Mouse (Mus musculus): Measurements from ENCODE around the gene Dbn1.
"Not testable (repeated sequence)": the region's sequence is repeated elsewhere in the genome, so short reads cannot be mapped to it uniquely, and the experiment has no call there.

Dbn1 gene

DNA sequence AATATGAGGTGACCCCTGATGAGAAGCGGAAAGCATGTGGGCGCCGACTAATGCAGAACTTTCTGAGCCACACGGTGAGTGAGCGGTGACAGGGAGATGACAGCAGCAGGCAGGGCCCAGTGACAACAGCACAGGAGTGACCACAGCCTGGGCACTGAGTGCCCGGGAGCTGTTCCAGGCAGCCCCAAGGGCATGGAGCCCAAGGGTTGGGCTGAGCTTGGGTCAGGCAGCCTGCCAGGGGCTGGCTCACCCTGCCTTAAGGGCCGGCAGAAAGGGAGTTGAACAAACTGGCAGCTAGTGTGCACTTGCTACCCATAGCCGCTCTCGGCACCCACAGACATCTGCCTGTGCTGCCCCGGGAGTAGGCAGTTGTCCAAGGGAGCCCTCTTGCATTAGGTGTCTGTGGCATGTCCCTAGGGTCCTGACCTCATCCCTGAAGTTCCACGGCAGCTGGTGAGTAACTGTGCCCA lies 37.4 kb downstream of the Dbn1 start:
- DNase-seq (ENCODE audit: low read depth, low spot score), result peak; percentile 74

DNA sequence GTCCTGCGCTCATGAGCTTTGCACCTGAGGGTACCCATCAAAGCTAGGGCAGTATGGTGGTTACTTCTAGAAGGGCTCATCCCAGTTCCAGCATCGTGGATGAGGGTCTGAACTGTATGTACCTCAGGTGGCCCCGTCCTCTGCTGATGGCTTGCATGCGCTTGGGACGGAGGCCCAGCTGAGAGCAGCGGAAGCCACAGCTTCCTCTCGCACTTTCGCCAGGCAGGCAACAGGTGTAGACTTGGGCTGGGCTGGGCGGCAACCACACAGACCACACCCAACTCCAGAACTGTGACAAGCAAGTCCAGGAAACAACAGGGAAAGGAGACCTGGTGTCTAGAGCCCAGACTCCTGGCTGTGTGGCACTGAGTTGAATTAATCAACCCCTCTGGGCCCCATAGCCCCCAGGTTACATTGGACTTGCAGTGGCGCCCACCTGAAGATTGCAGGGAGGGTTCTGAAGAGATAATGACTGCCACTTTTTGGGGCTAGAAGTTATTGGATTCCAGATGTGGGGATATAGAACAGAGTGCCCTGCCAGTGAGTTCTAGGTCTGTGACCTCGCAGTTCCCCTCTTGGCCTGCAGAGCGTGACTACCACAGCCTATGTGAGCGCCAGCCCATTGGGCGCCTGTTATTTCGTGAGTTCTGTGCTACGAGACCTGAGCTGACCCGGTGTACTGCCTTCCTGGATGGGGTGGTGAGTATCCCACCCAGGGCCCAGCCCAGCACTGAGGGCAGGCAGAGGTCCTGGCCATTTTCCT lies 38.1 kb downstream of the Dbn1 start:
- no peak for DNase-seq (ENCODE audit: low read depth, low spot score)

DNA sequence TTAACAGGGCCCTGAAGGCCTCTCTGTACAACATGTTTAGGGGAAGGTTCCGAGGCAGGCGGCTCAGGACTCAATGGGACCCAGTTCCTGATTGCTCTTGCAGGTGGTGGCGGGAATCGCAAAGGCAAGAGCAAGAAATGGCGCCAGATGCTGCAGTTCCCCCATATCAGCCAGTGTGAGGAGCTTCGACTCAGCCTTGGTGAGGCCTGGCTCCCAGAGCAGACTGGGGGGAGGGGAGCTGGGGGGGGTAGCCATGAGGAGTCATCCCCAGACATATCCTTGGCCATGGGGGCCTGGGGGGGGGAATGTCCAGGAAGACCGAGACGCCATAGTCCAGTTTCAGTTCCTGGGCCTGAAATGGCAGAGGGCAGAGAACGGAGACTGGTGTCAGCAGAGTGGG lies 38.7 kb downstream of the Dbn1 start:
- DNase-seq (ENCODE audit: low read depth, low spot score), result no peak

GRCm38 (mm10) chr13:55448131-55448530 lies 39.8 kb downstream of the Dbn1 start:
- DNase-seq (ENCODE audit: low read depth, low spot score), result no peak

DNA sequence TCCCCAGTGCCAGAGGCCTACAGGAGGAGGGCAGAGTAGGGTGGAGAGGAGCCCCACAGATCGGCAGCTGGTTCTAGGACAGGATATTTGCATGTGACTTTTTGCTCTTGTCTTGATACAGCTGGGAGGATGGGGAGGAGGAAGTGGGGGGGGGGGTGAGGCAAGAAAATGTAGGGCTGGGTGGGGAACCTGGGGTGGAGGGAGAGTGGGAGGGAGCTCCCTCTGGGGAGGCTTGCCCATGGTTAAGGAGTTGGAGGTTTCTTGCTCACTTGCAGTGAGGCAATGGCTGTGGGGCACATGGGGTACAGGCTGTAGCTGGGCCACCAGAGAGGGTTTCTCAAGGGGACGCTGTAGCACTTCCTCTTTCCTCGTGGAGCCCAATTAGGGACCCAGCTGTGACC lies 40.4 kb downstream of the Dbn1 start:
- no peak for DNase-seq (ENCODE audit: low read depth, low spot score)

- DNase-seq (ENCODE audit: low read depth, low spot score), result no peak
These were observed 41.3 kb downstream of the Dbn1 start for GRCm38 (mm10) chr13:55446483-55447105.

DNA sequence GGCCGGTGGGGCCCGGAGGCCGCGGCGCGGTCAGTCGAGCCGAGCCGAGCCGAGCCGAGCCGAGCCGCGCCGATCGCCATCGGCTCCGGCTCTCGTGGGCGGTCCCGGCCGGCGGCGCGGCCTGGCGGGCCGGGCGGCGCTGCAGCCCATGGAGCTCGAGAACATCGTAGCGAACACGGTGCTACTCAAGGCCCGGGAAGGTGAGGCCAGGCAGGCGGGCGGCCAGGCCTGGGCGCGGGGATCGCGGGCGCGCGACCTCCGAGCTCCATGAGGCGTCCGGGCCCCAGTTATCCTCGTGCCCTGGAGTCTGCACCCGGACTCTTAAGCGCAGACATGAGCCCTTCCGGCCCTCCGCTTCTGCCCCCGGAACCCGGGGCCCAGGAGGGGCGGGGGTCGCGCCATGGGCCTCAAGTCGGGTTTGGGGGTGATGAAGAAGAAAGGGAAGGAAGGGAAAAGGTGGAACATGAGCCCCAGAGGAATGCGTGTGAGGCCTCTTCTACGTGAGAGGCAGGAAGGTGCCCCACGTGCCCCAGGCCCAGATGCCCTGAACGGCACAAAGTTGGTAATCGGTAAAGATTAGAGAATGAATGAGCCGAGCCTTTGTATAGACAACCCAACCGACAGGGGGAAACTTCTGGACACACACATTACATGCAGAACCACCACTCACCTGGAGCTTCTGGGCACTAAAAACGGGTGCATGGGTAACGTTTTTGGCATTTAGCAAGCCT lies 42.4 kb downstream of the Dbn1 start:
- no peak for DNase-seq (ENCODE audit: low read depth, low spot score)

DNA sequence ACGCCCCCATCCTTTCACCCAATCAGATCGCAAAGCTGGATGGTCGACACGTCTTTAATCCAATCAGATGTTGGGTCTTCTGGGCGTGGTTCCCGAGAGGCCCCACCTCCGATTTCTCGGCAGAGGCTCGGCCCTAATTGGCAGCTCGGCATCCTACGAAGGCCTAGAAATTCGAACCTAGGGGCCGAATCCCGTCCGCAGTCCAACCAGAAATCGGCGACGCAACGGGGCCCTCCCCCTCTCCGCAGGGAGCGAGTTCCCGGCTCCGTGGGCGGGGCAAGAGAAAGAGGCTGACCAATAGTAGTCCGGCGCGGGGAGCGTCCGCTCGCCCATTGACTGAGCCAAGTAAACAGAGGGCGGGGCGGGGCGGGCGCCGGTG lies 43.0 kb downstream of the Dbn1 start, which contains the start of gene Grk6:
Gene Grk6 (plus strand): TSS at position 136 of the 379 bp plus-strand sequence.
- DNase-seq (ENCODE audit: low read depth, low spot score), result peak; percentile 100

- no peak for DNase-seq (ENCODE audit: low read depth, low spot score)
These were observed 43.5 kb downstream of the Dbn1 start for GRCm38 (mm10) chr13:55444286-55444936.

DNA sequence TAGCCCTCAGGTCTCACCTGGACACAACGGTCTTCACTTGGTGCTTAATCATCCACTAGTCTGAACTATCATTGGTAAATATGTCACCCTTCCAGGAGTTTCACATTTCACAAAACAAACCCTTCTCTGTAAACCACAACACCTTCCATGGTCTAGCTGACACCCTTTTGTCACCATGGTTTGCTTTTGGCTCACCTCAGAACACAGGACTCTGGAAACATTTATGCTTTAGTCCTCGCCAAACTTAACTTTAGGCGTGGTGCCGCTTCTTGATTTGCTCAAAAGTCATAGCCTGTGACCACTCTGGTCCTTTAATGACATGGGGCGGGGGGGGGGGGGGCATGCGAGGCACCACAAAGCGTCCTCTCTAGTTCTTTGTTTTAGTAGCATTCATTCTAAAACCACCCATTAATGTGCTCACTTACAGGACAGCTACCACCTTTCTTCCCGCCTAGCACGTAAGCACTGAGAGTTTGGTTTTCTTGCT lies 44.1 kb downstream of the Dbn1 start:
- DNase-seq (ENCODE audit: low read depth, low spot score), result no peak

DNA sequence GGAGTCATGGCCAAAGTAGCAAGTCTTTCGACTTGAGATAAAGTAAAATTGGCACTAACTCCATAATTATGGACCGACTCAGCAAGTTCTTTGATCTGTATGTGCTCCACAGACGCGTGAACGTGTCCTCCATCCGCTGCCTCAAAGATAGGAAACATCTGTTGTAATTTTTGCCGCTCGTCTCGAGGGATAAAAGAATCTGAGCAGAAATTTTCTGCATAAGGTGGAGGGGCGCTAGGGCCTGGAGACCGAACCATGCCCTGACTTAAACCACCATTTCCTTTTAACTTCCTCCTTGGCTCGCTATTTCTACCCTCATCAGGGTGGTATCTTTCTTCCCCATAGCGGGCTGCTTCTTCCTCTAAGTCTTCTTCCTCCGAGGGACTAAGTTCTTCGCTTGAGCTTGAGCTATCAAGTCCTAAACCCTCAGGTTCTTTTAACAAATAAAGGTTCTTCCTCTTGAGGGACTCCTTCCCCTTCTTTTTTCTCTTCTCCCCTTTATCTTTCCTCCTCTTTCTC lies 50.7 kb downstream of the Dbn1 start:
- DNase-seq (ENCODE audit: low read depth, low spot score), result not testable (repeated sequence)

- no peak for DNase-seq (ENCODE audit: low read depth, low spot score)
These were observed 55.8 kb downstream of the Dbn1 start for GRCm38 (mm10) chr13:55431889-55432685.

GRCm38 (mm10) chr13:55430566-55430965 lies 57.3 kb downstream of the Dbn1 start:
- DNase-seq (ENCODE audit: low read depth, low spot score), result no peak

GRCm38 (mm10) chr13:55429226-55429888 lies 58.6 kb downstream of the Dbn1 start:
- no peak for DNase-seq (ENCODE audit: low read depth, low spot score)

- DNase-seq (ENCODE audit: low read depth, low spot score), result no peak
These were observed 61.3 kb downstream of the Dbn1 start, which contains the start of gene F12 for GRCm38 (mm10) chr13:55426613-55427012. F12 (minus strand) TSS chr13:55426793.

Measured in brain, adult 2 months (tissue).